Mouse (Mus musculus) forebrain, embryonic 11.5 days (tissue): ENCODE measurements around the gene Sec11a. TPM values are rescaled to one million over a fixed set of nuclear protein-coding genes. Genes with fewer than 3 reads are reported as not detected.

Source experiments
- ATAC-seq: fragments of 200-750 bp; cut with Nextera tagmentation; replicated peaks from 2 replicates; pipeline ENCODE4 v1.8.0; 2017; ENCODE audit warnings: moderate TSS enrichment; ENCODE audit not compliant: low FRiP score
- DNase-seq: peaks from one replicate; pipeline ENCODE4 v3.0.0-alpha.2; 2017; ENCODE audit warnings: low spot score
- H3K27ac ChIP-seq: fragments of 300-500 bp; sonication (generic); 2 replicates; pipeline ENCODE4 v1.5.1; 2014; ENCODE audit warnings: low read depth, low read length
- H3K27me3 ChIP-seq: fragments of 300-500 bp; sonication (generic); 2 replicates; pipeline ENCODE4 v1.6.1; 2014; ENCODE audit warnings: mild to moderate bottlenecking, low read length, mixed read lengths; ENCODE audit not compliant: control insufficient read depth, insufficient read depth
- H3K36me3 ChIP-seq: fragments of 300-500 bp; sonication (generic); 2 replicates; pipeline ENCODE4 v1.6.1; 2014; ENCODE audit warnings: mild to moderate bottlenecking, low read length, moderate library complexity, mixed read lengths; ENCODE audit not compliant: control insufficient read depth, insufficient read depth
- H3K4me1 ChIP-seq: fragments of 300-500 bp; sonication (generic); replicated peaks from 2 replicates; pipeline ENCODE4 v1.6.1; 2014; ENCODE audit warnings: low read length, mixed read lengths; ENCODE audit not compliant: control insufficient read depth, insufficient read depth
- H3K4me2 ChIP-seq: fragments of 300-500 bp; sonication (generic); 2 replicates; pipeline ENCODE4 v1.6.1; 2014; ENCODE audit warnings: low read depth, mild to moderate bottlenecking, low read length, moderate library complexity, mixed read lengths; ENCODE audit not compliant: severe bottlenecking
- H3K4me3 ChIP-seq: fragments of 300-500 bp; sonication (generic); 2 replicates; pipeline ENCODE4 v1.5.1; 2014; ENCODE audit warnings: low read depth, low read length
- H3K9ac ChIP-seq: fragments of 300-500 bp; sonication (generic); 2 replicates; pipeline ENCODE4 v1.6.1; 2014; ENCODE audit warnings: low read length
- H3K9me3 ChIP-seq: fragments of 300-500 bp; sonication (generic); 2 replicates; pipeline ENCODE4 v1.6.1; 2016; ENCODE audit warnings: low read length, mixed read lengths; ENCODE audit not compliant: control insufficient read depth
- WGBS: fragments of 180-500 bp; shearing (Covaris S2); extraction: QIAGEN DNeasy Blood & Tissue Kit; methylation state at CpG from one replicate; pipeline ENCODE4 v1.1.7; 2014; 5-methylcytosine and 5-hydroxymethylcytosine counted together
- polyA plus RNA-seq: library from polyadenylated mRNA; unstranded; fragments of >200 nt; fragmentation: Nextera tagmentation; extraction: Ambion mirVana; gene quantifications from 2 replicates; pipeline ENCODE4 v1.2.1, GENCODE M21; 2014

The Sec11a gene
- polyA plus RNA-seq, 1 experiment from 2014 or later, result 201 TPM

DNA sequence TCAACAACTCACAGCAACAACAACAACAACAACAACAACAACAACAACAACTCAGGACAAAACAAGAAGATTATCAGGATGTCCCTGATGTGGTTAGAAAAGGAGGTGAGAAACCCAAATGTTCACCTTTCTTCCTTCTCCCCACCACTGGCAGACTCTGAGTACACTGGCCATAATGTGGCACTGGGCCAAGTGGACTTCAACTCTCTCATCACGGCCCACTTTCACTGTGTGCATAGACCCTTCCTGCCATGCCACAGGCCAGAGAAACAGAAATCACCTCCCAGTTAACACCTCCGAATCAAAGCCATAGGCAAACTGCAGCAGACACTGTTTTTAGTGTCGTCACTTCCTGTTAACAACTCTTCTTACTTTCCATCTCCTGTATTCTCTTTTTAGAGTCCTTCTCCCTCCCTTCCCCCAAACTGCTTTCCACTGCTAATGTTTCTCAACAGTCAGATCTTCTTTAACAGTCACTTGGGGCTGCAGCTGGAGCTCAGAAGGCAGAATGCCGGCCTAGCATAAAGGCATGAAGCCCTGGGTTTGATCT, 29.6 kb downstream of the Sec11a start:
- ATAC-seq, result no peak
- 84% methylated on average over 4 of the region's 4 CpGs for WGBS
- H3K27me3 ChIP-seq, result no peaks in the 10 kb centered on the region
- no peak overlapping the region for H3K4me3 ChIP-seq
- peaks cover 6% of the 10 kb centered on the region; the same call in 1 of the 2 replicates for H3K36me3 ChIP-seq
- DNase-seq, result no peak
- H3K27ac ChIP-seq, result no peak overlapping the region
- no peaks in the 10 kb centered on the region for H3K9me3 ChIP-seq
- no peak overlapping the region for H3K4me2 ChIP-seq
- H3K9ac ChIP-seq, result no peak overlapping the region
- no peaks in the 10 kb centered on the region for H3K4me1 ChIP-seq

DNA sequence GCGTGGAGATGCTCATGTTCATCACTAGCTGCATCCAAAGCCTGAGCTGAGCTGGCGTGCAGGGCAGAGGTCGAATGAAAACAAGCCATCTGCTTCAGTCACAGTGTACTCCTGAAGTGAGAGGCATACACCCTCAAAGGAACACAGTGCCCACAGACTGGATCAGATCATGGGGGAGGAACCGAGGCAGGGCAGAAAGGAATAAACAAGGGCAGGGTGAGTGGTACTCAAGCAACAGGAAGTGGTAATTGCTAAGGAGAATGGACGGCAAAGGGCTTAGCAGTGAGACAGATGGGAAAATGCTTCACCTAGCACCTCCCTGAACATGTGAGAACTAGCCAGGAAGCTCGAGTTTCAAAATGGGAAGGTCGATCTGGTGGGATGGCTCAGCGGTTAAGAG, 35.1 kb downstream of the Sec11a start:
- H3K4me2 ChIP-seq, result no peak overlapping the region
- H3K4me1 ChIP-seq, result no peaks in the 10 kb centered on the region
- no peak for ATAC-seq
- H3K27me3 ChIP-seq, result no peaks in the 10 kb centered on the region
- H3K27ac ChIP-seq, result no peak overlapping the region
- DNase-seq, result no peak
- no peak overlapping the region for H3K9ac ChIP-seq
- WGBS, result 92% methylated on average over 8 of the region's 8 CpGs
- peaks cover 4% of the 10 kb centered on the region; the same call in 1 of the 2 replicates for H3K36me3 ChIP-seq
- no peaks in the 10 kb centered on the region for H3K9me3 ChIP-seq
- H3K4me3 ChIP-seq, result no peak overlapping the region

DNA sequence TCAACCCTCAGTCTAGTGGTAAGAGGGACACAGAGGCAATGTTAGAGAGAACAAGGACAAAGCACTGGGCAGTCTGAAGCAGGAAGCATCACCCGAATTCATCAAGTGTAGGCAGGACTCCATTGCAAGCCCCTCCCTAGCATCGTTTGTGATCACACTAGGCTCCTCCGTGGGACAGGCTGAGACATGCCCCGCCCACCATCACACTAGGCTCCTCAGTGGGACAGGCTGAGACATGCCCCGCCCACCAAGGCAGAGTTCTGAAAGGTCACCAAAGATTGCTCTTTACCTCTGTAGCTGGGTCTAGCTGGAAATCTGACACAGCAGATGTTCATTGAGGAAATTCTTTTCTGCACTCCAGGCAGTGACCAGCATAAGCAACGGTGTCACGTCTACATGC, 36.5 kb downstream of the Sec11a start:
- Histone ChIP-seq H3K27me3 (no peaks in the 10 kb centered on the region), H3K9ac (no peak overlapping the region), H3K4me2 (no peak overlapping the region), H3K4me3 (no peak overlapping the region), H3K4me1 (no peaks in the 10 kb centered on the region), H3K36me3 (peaks cover 3% of the 10 kb centered on the region; the same call in 1 of the 2 replicates), H3K9me3 (no peaks in the 10 kb centered on the region), H3K27ac (no peak overlapping the region)
- DNase-seq, result no peak
- no peak for ATAC-seq
- WGBS, result 83% methylated on average over 7 of the region's 7 CpGs

DNA sequence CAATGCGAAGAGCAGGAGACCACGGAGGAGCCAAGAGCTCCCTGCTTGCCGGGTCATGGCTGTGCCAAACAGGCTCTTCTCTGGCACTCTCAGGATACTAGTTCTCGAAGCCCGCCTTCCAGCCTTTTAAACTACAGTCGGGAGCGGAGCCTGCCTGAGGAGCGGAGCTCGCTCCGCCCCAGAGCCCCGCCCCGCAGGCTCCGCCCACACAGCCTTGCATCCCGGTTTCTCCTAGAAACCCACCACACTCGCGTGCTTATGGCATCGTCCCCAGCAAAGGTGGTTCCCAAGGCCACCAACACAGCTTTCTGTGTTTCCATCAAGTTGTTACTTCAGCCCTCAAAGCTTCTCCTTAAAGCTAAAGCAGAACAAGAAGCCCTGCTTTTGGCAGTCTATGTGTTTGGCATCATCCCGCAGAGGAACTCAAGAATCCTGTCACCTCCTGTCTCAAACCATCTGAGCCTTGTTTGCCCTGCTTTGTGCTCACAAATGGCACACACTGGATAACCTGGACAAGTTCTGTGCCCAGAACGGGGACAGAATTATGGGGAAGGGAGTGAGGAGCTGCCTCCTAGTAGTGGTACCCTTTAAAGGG, 42.6 kb downstream of the Sec11a start, which contains the start of gene Nmb:
Gene Nmb, minus strand, starts transcription at position 156 of the 595 bp plus-strand sequence.
- peaks cover 5% of the 10 kb centered on the region; the same call in 1 of the 2 replicates for H3K4me1 ChIP-seq
- no peak within 1 kb of the TSS for H3K27ac ChIP-seq
- H3K9ac ChIP-seq, result peak within 1 kb of the TSS; percentile 65
- H3K4me3 ChIP-seq, result peak within 1 kb of the TSS; percentile 41
- ATAC-seq, result peak; percentile 65
- DNase-seq, result peak; percentile 83
- 3% methylated on average over 19 of the region's 19 CpGs for WGBS
- peak within 1 kb of the TSS; percentile 89 for H3K4me2 ChIP-seq
- no peaks in the 10 kb centered on the region for H3K27me3 ChIP-seq
- no peaks in the 10 kb centered on the region for H3K9me3 ChIP-seq
- no peaks in the 10 kb centered on the region; the same call in 1 of the 2 replicates for H3K36me3 ChIP-seq

DNA sequence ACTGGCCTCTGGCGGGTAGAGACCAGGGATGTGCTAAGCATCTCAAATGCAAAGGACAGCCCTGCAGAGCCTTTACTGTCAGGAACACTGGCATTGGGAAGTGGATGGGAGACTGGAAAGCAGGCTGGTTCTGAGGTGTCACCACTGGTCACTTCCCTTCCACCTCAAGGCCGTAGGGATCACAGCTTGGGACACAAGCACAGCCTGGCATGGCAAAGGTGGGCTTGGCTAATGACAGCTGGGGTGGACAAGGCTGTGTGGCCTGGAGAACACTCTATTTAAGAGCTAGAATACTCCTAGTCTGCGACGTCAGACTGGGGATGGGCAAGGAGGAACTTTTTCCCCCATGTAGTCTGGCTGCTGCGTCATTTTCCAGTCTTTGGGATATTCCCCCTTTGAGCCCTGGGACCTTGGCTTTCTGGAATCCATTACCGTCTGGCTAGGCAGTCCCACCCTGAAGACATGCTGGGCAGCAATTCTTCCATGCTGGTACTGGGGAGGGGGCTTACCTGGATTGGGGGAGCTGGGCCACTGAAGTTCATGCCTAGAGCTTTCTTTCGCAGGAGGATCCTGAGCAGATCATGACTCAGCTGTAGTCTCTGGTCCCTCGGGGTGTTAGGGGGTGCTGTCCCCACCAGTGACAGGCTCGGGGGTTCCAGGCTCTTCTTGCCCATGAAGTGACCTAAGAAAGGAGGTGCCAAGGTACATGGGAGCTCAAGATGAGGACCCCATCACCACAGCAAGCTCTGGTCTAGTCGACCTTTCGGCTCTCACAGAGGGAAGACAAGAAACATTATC, 43.8 kb downstream of the Sec11a start:
- H3K9me3 ChIP-seq, result no peaks in the 10 kb centered on the region
- no peak overlapping the region for H3K27ac ChIP-seq
- H3K27me3 ChIP-seq, result no peaks in the 10 kb centered on the region
- H3K36me3 ChIP-seq, result no peaks in the 10 kb centered on the region
- DNase-seq (no peak), ATAC-seq (no peak)
- WGBS, result 88% methylated on average over 11 of the region's 11 CpGs
- H3K4me1 ChIP-seq, result peaks cover 5% of the 10 kb centered on the region; the same call in 1 of the 2 replicates
- H3K9ac ChIP-seq, result no peak overlapping the region
- no peak overlapping the region for H3K4me3 ChIP-seq
- peak overlapping the region; percentile 89; the same call in 1 of the 2 replicates for H3K4me2 ChIP-seq

DNA sequence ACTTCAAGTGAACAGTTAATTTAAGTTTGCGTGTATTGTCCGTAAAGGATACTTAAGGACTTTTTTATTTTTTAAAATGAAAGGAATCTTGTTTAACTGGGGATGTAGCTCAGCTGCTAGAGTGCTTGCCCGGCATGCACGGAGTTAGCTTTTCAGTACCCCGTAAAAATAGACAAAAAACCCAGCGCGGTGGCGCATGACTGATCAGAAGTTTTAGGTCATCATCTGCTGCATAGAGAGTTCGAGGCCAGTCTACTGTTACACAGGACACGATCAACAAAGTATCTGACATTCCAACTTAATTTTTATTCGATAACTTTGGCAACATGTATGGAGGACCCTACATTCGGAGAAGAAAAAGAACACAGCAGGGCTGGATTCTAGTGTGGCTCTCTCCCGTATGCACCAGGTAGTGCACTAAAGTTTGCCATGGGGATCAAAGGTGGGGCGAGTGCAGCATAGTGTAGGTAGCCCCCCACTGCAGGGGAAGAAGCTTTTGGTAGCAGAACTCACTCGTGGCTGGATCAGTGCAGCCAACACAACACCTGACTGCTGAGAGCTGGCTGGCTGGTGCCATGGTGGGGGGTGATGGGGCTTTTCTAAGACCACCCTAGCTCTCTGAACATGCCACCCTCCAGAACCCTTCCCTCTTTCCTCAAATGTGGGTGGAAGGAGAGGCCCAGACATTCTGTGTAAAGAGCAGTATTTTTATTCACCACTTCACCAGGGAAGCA, 45.9 kb downstream of the Sec11a start:
- ATAC-seq, result peak; percentile 25; the same call in 1 of the 2 replicates
- Histone ChIP-seq H3K36me3 (peaks cover 4% of the 10 kb centered on the region; the same call in 1 of the 2 replicates), H3K4me2 (peak overlapping the region; percentile 92), H3K27me3 (no peaks in the 10 kb centered on the region), H3K9me3 (no peaks in the 10 kb centered on the region), H3K4me3 (peak overlapping the region; percentile 73), H3K4me1 (peaks cover 5% of the 10 kb centered on the region; the same call in 1 of the 2 replicates), H3K27ac (no peak overlapping the region), H3K9ac (peak overlapping the region; percentile 81)
- WGBS, result 33% methylated on average over 15 of the region's 15 CpGs
- no peak for DNase-seq

DNA sequence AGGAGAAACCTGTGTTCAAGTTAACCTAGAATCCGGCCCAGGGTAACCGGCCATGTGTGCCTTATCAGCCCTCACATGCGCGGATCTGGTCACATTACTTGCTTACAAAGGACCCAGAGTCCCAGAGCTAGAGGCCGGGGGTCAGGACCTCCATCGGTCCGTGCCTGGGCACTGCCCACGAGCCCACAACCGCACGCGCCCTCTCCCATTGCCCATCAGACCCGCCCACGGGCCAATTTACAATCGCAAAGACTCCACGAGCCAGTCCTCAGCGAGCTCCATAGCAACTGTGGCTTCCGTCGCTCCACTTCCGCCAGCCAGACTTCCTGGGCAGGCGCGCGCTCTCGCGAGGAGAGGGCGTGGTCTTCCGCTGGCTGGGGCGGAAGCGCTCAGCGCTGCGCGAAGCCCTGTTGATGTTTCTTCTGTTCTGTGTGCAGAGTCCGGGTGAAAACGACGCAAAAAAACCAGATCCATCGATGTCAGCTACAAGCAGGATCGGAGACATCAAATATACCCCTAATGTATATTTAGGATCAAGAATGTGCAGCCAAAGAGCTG, 46.6 kb downstream of the Sec11a start, which contains the start of gene Wdr73:
Gene Wdr73, minus strand, starts transcription at position 326 of the 558 bp plus-strand sequence.
- no peaks in the 10 kb centered on the region for H3K27me3 ChIP-seq
- peak within 1 kb of the TSS; percentile 92 for H3K4me2 ChIP-seq
- H3K27ac ChIP-seq, result no peak within 1 kb of the TSS
- peak within 1 kb of the TSS; percentile 81 for H3K9ac ChIP-seq
- peak within 1 kb of the TSS; percentile 73 for H3K4me3 ChIP-seq
- peak; percentile 96 for ATAC-seq
- under 1% methylated on average over 36 of the region's 36 CpGs for WGBS
- no peaks in the 10 kb centered on the region for H3K9me3 ChIP-seq
- DNase-seq, result peak; percentile 95
- H3K4me1 ChIP-seq, result peaks cover 5% of the 10 kb centered on the region; the same call in 1 of the 2 replicates
- H3K36me3 ChIP-seq, result peaks cover 4% of the 10 kb centered on the region; the same call in 1 of the 2 replicates

DNA sequence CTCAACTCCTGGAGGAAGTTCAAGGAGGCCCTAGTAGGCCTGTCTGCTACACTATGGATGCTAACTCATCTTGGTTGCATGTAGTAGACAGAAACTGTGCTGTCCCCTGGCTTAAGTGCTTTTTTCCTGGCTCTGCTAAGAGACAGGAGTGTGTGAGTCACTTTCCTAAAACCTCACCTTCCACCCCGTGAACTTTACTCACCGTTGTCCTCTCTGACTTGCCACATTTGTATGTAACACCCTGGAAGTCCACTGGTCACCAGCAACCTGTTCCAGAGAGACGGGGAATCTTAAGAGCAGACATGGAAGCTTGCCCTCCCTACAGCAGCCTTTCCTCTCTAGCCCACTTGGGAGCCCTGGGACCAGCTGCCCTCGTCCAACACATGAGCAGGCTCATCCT, 49.9 kb downstream of the Sec11a start:
- ATAC-seq, result no peak
- Histone ChIP-seq H3K4me3 (no peak overlapping the region), H3K4me1 (peaks cover 2% of the 10 kb centered on the region; the same call in 1 of the 2 replicates), H3K36me3 (peaks cover 7% of the 10 kb centered on the region; the same call in 1 of the 2 replicates), H3K4me2 (no peak overlapping the region), H3K9me3 (no peaks in the 10 kb centered on the region), H3K27me3 (no peaks in the 10 kb centered on the region), H3K9ac (no peak overlapping the region), H3K27ac (no peak overlapping the region)
- 94% methylated on average over 4 of the region's 4 CpGs for WGBS
- no peak for DNase-seq
